Mouse (Mus musculus) myocyte (in vitro differentiated cells): ENCODE measurements around the gene Hnf1b.

Experiments used
- MAX ChIP-seq: IDR thresholded peaks from one replicate; pipeline ENCODE4 v1.6.1; 2011; ENCODE audit warnings: low read depth, mild to moderate bottlenecking, control low read depth
- MYOG ChIP-seq, 3 experiments: IDR thresholded peaks; one replicate each; pipeline ENCODE4 v1.6.1; 2011; ENCODE audit warnings: control low read depth in 2 of 3, low read depth in 2 of 3, mild to moderate bottlenecking in 2 of 3; ENCODE audit not compliant: insufficient read length in 2 of 3, control insufficient read depth in 1 of 3, insufficient read depth in 1 of 3

GRCm38 (mm10) chr11:83828553-83829142 is 21.2 kb upstream of the Hnf1b start:
- TF ChIP-seq MYOG (IDR thresholded peaks at IDR 0.05; ENCODE audit: control insufficient read depth in 1 of 3, insufficient read depth in 1 of 3, insufficient read length in 2 of 3, low read depth in 2 of 3), result no peak
- no peak for TF ChIP-seq MAX
